Mouse (Mus musculus) limb, embryonic 15.5 days (tissue): Measurements from ENCODE around the gene Lypd6. TPM values are rescaled to one million over a fixed set of nuclear protein-coding genes. Genes with fewer than 3 reads are reported as not detected.

Experiments
- polyA plus RNA-seq: library from polyadenylated mRNA; unstranded; fragments of >200 nt; fragmentation: Nextera tagmentation; extraction: Ambion mirVana; gene quantifications from 2 replicates; pipeline ENCODE4 v1.2.1, GENCODE M21; 2015

The Lypd6 gene
- polyA plus RNA-seq, 1 experiment from 2014 or later: 13.2 TPM

Other genes with a start within 250 kb of the Lypd6 start
- gene Mmadhc, start 230.4 kb downstream of the Lypd6 start, polyA plus RNA-seq: 171 and 172 TPM in 2 replicates